Mouse (Mus musculus) left cerebral cortex, postnatal 10 days (tissue): Measurements from ENCODE around the gene Slc7a8. TPM values are rescaled to one million over a fixed set of nuclear protein-coding genes. Genes with fewer than 3 reads are reported as not detected.
A peak's percentile ranks its signal among the peaks of the same experiment; 100 is the strongest.

Experiments
- DNase-seq, 2 experiments: peaks; one replicate each; pipeline ENCODE4 v3.0.0; 2021 to 2022; ENCODE audit warnings: low spot score in 2 of 2, mixed read lengths in 1 of 2; ENCODE audit errors: extremely low spot score in 1 of 2
- intact Hi-C: fragments of 180-260 bp; cut with DNase I; formaldehyde crosslinking; loops from one replicate; pipeline ENCODE4 v1.15.1; 2025
- total RNA-seq, 2 experiments: library from RNA; stranded (reverse); gene quantifications; 2 replicates each; pipeline ENCODE4 v1.2.3; 2021

Slc7a8 gene
- total RNA-seq, 2 experiments from 2014 or later = 62.2 to 67.9 TPM

DNA sequence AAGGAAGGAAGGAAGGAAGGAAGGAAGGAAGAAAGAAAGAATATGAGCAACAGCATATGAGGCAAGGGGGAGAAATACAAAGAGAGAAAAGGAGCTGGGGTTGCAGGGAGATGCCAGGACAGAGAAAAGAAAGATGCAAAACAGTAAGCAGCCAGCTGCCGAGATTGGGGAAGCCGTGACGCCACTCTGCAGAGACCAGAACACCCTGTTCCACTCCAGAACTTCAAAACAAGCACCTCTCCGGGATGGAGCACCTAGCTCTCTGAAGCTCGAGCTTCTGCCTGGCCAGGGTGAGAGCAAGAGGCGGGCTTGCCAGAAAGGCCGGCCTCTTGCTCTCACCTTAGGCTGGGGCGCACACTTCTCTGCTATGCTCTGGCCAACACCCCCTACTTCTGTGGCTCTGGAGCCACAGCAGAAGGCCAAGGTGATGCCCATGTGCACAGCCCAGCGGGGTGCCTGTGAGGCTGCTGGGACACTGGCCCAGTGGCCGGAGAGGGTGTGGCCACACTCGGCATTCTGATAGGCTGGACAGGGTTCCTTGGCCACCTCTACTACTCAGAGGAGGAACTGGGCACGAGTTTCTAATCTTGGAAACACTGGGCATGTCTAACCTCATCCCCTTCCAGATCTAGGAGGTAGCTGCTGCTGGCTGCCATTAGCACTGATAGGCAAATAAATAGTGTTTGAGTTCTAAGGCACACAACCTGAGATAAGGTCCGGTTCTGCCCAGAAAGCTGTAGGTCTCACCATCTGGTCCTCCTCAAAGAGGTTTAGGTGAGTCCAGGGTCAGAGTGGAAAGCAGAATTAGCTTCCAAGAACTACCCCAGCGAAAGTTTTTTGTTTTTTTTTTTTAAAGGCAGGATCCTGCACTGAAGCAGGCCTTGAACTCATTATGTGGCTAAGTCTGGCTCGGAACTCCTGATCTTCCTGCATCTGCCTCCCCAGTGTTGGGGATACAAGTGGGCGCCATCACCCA, 33.5 kb downstream of the Slc7a8 start:
- intact Hi-C loops = no loop called here
- no peak for DNase-seq

DNA sequence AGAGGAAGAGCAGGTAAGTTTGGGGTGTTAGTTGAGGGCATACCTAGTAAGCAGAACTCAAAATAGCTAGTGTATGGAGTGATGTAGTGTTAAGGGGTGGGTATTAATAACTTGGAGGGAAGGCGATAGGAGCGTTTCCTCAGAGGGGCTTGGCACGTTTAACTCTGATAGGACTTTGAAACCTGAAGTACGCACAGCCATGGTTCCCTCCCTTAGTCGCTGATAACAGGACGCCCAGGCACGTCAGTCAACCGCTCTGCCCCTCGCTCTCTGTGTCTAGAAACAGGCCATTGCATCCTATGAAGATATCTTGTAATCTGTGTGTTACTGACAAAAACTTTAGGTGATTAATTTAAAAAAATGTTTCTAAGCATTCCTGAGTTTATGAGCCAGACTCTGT, 35.7 kb downstream of the Slc7a8 start:
- no peak for DNase-seq
- intact Hi-C loops = no loop called here

DNA sequence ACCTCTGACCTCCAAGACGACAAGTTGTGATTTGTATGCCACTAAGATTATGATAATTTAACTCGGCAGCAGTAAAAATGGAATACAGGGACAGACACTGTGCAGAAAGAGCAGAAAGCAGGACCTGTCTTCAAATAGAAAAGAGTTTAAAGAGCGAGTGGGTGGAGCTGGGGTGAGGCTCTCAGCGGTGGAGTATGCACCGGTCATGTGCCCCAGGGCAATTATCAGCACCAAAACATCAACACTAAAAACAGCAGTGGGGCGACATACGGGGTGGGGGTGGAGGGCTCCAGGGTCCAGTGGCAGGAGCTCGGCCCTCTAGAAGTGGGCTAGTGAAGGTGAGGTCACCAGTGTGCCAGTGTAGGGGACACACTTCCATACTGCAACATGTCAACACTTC, 37.3 kb downstream of the Slc7a8 start:
- no peak for DNase-seq
- intact Hi-C loops = no loop called here

DNA sequence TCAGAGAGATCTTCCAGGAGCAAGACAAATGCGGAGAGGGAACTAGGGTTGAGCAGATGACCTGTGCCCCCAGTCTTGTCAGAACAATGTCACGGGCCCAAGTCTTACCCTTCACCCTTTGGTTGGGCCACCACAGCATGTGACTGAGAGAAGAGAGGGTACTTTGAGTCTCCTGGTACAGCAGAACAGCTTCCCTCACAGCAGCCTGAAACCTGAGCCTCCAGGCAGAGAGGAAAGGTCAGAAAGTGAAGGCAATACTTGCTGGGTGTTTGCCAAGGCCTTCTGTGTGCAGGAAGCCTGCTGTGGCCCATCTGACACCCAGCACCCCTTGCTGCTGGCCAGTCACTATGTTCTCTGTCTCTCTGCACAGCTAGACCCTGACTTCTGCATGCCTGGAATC, 39.4 kb downstream of the Slc7a8 start:
- intact Hi-C loops = no loop called here

DNA sequence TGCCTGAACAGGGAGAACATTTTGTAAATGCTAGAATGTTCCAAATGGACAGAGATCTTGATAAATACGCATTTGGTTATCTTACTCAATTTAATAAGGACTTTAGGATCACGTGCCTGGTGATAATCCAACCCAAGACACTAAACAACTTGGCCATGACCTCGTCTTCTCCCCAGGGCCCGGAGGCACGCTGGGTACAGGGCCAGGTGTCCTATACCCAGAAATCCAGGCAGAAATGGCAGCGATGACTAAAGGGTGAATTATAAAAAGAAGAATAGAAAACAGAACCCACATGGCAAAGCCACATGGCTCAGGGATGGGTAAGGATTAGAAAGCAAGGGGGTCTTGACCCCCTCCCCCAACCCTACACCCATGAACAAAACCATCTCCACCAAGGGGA, 40.0 kb downstream of the Slc7a8 start:
- intact Hi-C loops = no loop called here
- DNase-seq = no peak

More for the DNA sequence above, 39.4 kb downstream of the Slc7a8 start:
- DNase-seq = no peak

DNA sequence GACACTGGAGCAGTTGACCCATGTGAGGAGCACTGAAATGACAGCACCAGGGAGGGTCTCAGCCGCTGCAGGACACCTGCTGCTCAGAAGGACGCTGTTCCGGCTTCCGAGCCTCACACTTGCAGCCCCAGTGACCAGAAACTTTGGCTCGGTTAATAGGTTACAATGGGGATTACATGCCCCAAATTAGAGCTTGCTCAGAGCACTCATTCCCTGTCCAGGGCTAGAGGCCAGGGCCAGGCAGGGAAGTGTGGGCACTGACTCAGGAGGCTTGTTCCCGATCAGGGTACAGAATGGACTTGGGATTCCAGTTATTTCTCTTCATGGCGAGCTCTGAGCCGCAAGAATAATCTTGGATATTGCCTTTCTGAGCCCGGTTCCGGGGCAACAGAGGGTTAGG, 44.1 kb downstream of the Slc7a8 start:
- intact Hi-C loops = loop anchor here (5.0 kb wide), 1 partner anchor 45 kb away; the partner anchor contains the start of gene Slc7a8
- DNase-seq = no peak

DNA sequence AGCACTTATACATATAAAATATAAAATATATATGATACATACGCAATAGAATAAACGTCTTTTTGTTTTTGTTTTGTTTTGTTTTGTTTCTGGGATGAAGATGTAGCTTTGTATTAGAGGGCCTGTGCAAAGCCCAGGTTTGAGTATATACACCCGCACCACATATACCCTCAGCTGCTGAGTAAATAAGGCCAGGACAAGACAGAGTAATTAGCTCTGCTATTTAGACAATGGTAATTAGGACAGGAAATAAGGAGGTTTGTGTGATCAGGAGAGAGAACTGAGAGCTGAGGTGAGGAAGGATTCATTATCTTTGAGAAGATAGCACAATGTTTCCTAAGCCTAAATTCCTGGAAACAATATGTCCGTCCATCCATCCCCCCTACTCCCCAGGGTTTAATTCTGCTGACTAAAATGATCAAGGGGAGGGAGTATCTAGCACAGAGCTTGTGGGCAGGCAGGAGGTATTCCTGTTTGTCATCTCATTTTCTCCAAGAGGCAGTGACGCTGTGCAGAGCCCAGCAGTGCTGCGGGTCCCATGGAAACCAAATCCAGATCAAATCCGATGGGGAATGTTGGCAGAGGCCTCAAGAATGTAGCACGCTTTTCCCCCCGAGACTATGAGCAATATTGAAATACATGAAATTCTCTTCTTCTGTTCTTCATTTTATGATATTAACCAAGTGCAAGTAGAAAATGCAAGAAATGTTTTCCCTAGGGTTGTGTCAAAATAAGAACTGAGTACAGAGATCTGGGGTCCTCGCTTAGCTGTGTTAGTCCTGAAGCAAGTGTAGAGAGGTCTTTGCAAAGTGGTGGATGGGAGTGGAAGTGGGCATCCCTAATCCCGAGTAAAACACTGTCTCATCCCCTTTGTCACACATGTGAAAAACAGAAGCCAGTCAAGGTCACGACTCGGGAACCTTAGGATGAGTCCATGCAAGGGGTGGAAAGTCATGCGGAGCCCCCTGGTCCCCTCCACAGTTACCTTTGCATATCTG, 44.9 kb downstream of the Slc7a8 start:
- intact Hi-C loops = loop anchor here (5.0 kb wide), 1 partner anchor 45 kb away; the partner anchor contains the start of gene Slc7a8
- DNase-seq = peak; percentile 52 to 71

DNA sequence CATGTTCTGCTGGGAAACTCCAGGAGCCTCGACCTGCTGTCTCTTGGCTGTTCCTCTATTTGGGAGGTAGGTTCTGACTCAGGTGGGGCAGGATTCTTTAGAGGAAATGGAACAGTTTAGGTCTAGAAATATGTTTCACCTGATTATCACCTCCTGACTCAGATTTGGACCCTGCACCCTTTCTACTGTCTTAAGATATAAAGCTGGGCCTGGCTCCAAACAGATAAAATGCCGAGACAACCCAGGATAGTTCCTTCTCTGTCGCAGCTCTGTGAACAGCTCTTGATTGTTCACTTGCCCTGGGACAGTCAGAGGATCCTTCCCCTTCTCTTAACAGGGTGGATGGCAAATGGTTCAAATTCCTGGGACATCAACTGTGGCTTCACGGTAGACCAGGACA, 46.5 kb downstream of the Slc7a8 start:
- intact Hi-C loops = loop anchor here (5.0 kb wide), 1 partner anchor 47 kb away; the partner anchor contains the start of gene Slc7a8
- DNase-seq = no peak

DNA sequence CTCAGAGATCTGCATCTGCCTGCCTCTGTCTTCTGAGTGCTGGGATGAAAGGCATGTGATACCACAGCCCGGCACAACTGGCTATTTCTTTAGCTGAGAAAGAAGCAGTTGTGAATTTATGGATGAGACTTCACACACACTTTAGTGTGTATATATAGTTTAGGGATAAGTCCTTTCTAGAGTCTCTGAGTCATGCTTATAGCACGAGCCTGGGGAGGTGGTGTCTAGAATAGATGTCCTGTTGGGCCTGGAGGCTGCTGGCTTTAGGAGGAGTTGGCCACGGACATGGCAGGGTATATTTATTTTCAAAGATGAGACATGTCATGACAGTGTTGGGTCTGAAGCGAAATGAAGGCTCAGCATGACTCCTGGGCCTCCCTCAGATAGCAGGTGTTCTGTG, 47.7 kb downstream of the Slc7a8 start:
- no peak for DNase-seq
- intact Hi-C loops = no loop called here

DNA sequence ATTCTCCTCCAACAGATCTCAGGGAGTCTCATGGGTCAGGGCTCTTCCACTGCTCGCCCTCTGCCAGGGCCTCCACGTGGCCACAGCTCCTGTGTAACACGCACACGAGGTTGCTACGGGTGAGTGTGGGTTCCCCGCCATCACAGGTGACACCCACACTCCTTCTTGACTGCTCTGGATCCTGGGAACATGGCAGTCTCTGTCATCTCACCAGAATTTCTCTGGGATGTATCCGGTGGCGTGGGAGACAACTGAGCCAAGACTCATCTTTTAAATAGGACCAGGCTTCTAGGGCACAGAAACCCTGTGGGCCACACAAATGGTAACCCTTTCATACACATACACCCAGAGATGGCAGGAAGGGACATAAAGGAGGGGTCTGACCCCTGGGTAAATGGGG, 49.5 kb downstream of the Slc7a8 start:
- intact Hi-C loops = no loop called here
- DNase-seq = no peak

DNA sequence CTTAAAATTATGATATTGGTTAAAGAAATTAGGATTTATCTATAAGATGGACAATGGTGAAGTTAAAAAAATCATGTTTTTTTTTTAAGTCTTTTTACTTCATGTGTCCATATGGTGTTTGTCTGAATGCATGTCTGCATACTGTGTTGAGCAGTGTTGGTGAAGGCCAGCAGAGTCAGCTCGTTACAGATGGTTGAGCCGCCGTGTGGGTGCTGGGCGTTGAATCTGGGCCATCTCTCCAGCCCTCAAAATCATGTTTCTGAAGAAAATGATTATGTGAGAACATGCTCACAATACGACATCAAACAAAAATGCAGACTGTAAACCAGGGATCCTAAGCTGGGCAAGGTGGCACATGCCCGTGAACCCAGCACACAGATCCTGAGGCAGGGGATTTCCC, 51.4 kb downstream of the Slc7a8 start:
- intact Hi-C loops = no loop called here
- peak in 1 of 2 experiments; percentile 36 for DNase-seq

DNA sequence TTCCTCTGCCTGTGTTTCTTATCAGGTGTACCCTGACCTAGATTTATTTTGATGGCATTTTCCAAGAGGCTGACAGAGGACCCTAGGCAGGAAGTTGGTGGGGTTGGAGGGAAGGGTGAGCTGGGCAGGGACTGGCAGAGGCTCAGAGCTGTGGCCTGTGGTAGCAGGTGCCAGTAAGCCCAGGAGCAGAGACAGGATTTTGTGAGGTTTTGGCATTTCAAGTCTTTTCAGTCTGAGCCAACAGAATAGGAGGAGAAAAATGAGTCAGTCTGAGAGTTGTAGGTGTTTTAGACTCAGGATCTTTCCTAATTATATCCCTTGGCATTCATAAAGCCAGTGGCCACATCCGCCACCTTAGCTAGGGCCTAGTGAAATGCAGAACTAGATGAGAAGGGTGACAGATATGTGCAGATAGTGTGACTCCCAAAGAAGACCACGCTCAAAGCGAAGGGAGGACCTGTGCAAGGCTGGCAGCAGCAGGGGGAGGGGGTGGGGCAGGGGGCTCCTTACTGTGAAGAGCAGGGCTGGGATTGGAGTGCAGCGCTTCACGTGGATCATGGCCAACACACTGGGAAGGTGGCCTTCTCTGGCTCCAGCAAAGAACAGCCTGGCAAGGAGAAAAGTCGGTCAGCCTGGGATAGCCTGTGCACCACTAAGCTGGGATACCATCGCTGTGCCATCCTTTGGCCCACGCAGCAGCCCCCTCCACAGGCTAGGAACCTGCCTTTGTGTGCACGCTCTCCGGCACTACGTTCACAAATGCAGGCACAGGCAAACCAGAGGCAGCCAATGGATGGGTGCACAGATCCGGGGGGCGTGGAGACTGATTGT, 52.7 kb downstream of the Slc7a8 start:
- intact Hi-C loops = no loop called here
- DNase-seq = no peak

DNA sequence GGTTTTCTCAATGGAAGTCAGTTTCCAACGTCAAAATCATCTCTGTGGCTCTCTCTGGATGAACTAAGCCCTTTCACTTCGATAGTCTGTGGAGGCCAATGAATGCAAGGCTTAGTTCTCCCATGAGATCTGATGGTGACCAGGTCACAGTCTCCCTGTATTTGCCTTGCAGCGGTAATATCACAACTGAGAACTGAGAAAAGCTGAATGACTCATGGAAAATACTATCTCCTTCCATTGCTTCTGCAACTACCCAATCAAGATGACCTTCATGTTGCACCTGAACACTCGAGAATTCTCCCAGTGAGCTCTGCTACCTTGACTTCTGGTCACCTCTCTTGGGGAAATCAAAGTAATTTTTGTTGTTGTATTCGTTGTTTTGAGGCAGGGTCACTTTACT, 54.2 kb downstream of the Slc7a8 start:
- DNase-seq = no peak
- intact Hi-C loops = no loop called here

DNA sequence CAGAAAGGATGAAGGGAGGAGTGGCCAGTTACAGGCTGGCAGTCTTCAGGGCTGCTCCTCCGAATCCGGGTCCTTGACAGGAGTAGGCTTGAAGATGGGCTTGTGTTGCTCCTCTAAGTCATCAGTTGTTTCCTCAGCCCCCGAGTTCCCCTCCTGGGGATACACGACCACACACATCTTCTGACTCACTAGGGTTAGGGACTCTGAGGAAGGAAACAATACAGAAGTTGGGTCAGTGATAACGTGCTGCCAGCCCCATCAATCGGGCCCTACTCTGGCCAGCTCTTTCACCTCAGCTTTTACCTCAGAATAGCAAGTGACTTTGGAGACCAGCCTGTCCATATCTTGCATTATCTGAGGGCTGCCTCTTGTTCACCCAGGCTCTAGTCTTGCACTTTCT, 57.7 kb downstream of the Slc7a8 start:
- intact Hi-C loops = no loop called here
- no peak for DNase-seq

DNA sequence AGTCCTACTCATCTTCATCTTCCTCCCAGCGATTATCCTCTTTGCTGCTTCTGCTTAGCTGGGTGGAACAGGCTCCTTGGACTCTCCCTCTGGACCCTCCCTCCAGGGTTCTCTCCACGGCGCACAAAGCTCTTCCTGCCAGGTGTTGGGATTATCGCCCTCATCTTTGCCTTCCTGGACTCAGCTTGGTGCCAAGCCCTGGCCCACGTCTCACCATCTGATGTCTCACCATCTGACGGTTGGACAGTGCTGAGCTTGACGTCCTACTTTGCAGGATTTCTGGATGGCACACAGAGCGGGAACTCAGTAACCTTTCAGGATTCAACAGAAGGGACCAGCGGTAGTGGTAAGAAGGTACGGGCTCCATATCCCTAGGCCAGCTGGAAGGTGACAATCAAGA, 60.0 kb downstream of the Slc7a8 start:
- DNase-seq = no peak
- intact Hi-C loops = no loop called here

DNA sequence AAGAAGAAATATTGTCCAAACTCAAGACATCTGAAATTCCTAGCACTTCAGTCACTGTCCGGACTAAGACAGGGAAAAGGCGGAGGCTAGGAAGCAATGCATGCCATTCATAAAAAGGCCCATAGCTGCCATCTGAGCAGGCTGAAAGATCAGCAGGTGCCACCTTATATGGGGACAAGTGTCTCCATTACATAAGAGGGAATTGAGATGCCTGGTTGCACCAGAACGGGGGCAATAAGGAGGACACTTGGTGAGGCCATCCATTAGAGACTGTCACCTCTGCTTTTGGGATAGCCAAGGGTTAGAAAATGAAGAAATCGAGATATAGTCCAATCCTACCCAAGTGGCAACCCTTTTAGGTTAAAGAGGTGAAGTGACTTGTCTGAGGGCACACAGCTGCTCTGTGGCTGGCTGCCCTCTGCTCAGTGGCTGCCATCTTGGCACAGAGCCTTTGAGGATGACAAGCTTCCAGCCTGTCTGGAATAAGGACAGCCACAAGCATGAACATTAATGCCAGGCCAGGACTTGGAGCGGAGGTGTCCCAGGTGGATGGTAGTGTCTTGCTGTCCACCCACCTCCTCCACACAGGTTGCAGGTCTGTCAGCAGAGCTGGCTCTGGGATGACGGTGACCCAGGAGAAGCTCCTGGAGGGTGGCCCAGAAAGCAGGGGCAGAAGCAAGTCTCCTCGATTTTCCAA, 60.9 kb downstream of the Slc7a8 start:
- intact Hi-C loops = no loop called here
- DNase-seq = no peak

DNA sequence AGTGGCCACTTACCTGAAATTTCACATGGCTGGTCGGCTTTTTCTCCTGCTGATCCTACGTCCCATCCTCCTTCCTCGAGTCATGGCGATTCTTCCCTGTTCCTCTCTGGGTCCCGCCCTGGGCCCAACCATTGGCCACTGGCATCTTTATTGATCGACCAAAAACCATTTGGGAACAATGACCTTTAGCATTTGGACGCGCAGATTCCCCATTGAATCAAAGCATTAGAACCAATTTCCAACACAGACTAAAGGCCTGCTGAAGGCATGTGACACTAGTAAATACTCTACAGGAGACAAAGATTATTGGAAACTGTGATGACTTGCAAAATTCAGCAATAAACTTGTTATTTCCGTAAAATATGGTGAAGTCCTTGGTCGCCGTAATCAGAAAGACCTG, 61.7 kb downstream of the Slc7a8 start:
- intact Hi-C loops = no loop called here
- no peak for DNase-seq

DNA sequence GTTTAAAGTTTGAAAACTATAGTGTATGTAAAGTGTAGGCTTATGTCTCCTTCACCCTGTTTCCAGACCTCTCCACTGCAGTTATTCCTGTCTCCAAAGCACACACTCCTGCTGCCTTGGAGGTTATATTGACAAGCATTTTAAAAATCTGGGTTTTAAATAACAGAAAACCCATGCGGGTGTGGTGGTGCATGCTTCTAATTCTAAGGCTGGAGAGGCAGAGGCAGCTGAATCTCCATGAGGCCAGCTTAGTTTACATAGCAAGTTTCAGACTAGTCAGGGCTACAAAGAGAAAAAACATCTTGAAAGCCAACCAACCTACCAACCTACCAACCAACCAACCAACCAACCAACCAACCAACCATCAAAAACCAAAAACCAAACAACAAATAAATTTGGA, 66.3 kb downstream of the Slc7a8 start:
- intact Hi-C loops = loop anchor here (2.0 kb wide), 1 partner anchor 65 kb away; the partner anchor contains the start of gene Slc7a8
- DNase-seq = no peak
